Mouse (Mus musculus): ENCODE measurements around the gene Dck. TPM values are rescaled to one million over a fixed set of nuclear protein-coding genes. Genes with fewer than 3 reads are reported as not detected.

Gene Dck
- polyA plus RNA-seq, 1 experiment from 2014 or later: 96.1 TPM

- Histone ChIP-seq H3K4me1 (no peaks in the 10 kb centered on the region), H3K9ac (no peak overlapping the region), H3K9me3 (replicated peaks) (no peaks in the 10 kb centered on the region), H3K27ac (no peak overlapping the region), H3K27me3 (replicated peaks) (no peaks in the 10 kb centered on the region), H3K4me2 (no peak overlapping the region), H3K36me3 (no peaks in the 10 kb centered on the region), H3K4me3 (no peak overlapping the region)
- 58% methylated on average over 3 of the region's 3 CpGs for WGBS (ENCODE audit: insufficient replicate concordance)
- no peak for ATAC-seq
Measured at GRCm38 (mm10) chr5:88831935-88832334, 67.1 kb downstream of the Dck start.

Other genes with a start within 250 kb of the Dck start
- 0.11 and 0.12 TPM in 2 replicates for gene Jchain, start 237.1 kb upstream of the Dck start, polyA plus RNA-seq (2016; fragmentation: Nextera tagmentation; extraction: Ambion mirVana)
- gene Utp3, start 210.5 kb upstream of the Dck start, polyA plus RNA-seq (2016; fragmentation: Nextera tagmentation; extraction: Ambion mirVana): 51.3 and 52.3 TPM in 2 replicates
- 7.5 and 7.9 TPM in 2 replicates for gene Rufy3, start 200.0 kb upstream of the Dck start, polyA plus RNA-seq (2016; fragmentation: Nextera tagmentation; extraction: Ambion mirVana)
- 47.0 and 48.6 TPM in 2 replicates for gene Grsf1, start 88.8 kb upstream of the Dck start, polyA plus RNA-seq (2016; fragmentation: Nextera tagmentation; extraction: Ambion mirVana)
- 13.3 and 13.5 TPM in 2 replicates for gene Mob1b, start 44.1 kb upstream of the Dck start, polyA plus RNA-seq (2016; fragmentation: Nextera tagmentation; extraction: Ambion mirVana)
- gene Slc4a4, start 121.8 kb downstream of the Dck start, polyA plus RNA-seq (2016; fragmentation: Nextera tagmentation; extraction: Ambion mirVana): 1.4 and 1.6 TPM in 2 replicates